Mouse (Mus musculus): Measurements from ENCODE around the gene Prodh2.
"Not testable (repeated sequence)": the region's sequence is repeated elsewhere in the genome, so short reads cannot be mapped to it uniquely, and the experiment has no call there.

The Prodh2 gene

DNA sequence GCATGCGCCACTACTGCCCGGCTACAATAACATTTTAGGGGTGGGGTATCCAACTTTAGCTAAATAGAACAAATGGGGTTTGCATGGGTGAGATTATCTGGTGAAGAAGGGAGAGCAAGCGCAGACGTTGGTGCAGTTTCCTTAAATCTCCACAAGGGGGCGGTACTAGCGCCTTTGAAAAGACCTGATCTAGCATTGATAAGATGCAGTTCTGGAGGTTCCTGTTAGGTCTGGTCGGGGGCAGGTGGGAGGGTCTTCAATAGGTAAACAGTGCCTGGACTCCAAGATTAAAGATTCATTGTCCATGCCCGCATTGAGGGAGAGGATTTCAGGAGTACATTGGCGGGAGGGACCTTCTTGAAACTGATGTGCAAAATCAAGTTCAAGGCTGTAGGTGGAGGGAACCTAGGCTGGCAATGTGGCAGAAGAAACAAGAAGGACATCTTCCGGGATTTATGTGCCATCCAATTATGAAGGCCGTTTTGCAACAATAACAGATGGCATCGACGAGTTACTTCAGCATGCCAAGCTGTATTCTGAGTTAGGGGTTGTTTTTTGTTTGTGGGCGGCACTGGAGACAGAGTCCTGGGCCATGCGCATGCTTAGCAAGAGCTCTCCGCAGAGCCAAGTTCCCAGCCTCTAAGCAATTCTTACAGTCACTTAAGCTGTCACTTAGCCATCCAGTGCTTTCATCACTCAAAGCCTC, 3.0 kb upstream of the Prodh2 start:
- DNase-seq (ENCODE audit: low spot score in 2 of 2): peak in 1 of 2 experiments; percentile 51

DNA sequence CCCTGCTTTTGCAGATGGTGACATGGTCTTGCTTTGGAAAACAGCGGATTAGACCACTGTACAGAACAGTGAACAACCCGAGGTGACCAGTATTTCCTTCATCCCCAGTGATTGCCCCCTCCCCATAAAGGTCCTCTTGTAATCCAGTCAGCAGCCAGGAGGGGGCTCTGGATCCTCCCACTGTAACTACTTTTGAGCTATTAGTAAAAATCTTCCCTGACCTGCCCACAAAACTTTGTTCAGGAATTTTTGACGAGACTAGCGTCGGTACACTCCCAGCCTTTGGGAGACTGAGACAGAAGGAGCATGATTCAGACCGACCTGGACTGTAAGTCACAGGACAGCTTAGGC, 2.5 kb upstream of the Prodh2 start:
- no peak for DNase-seq (ENCODE audit: low spot score in 2 of 2)

DNA sequence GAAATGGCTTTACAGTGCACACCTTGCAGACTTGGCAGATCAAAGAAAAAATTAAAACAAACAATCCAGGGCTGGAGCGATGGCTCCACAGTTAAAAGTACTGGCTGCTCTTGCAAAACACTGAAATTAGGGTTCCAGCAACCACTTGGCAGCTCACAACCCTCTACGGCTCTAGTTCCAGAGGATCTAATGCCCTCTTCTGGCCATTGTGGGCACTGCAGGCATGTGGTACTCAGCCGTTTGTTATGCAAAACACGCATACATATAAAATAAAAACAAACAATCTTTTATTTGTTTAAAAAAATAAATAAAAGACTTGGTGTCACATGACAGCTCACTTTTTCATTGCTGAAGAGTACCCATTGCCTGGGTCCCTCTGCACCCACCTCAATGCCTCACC, 657 bp upstream of the Prodh2 start:
- DNase-seq (ENCODE audit: low spot score in 2 of 2): peak in 1 of 2 experiments; percentile 66

DNA sequence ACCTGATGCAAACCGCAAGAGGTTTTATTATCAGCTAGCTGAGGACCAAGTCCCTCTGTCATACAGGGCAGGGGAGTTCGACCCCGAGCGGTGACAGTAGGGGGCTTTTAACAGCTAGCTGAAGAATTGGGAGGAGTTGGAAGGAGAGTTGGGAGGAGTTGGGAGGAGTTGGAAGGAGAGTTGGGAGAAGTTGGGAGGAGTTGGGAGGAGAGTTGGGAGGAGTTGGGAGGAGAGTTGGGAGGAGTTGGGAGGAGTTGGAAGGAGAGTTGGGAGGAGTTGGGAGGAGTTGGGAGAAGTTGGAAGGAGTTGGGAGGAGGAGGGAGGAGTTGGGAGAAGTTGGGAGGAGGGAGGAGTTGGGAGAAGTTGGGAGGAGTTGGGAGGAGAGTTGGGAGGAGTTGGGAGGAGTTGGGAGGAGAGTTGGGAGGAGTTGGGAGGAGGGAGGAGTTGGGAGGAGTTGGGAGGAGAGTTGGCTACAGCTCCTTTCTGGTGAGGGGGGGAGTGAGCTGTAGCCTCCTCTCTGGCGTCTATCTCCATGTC, 2.2 kb downstream of the Prodh2 start:
- not testable (repeated sequence) for DNase-seq (ENCODE audit: low spot score in 2 of 2)

DNA sequence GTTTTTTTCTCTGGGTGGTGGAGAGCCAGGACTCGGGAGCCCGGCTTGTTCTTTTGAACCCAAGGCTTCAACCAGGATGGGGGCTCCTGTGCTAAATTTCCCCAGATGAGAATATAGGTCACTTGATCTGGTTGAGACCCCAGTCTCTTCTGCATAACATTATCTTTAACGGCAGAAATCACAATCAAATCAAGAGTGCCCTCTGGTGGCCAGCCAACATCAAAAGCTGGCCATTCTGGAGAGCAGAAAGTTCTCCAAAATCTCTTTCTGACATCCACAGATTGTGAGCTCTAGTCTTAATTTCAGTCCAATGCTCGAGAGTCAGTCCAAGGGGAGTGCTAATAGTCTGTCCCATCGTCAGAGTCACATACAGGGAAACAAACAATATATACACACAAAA, 7.7 kb downstream of the Prodh2 start:
- DNase-seq (ENCODE audit: low spot score in 2 of 2): not testable (repeated sequence)

DNA sequence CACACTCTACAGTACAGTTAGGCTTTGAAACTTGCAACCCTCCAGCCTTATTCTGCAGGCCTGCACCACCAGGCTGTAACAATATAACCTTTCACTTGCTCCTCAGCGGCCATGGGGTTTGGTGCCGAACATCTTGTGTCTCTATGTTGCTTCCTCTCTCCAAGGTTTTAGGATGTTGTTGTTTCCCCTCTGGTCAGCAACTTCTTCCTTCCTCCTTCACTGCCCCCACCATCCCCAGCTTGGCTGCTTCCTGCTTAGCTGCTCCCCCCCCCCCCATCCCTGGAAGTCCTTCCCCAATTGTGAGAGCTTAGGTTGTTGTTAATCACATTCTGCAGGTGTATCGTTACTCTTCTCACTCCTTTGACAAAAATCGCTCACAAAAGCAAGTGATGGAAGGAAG, 14.6 kb downstream of the Prodh2 start:
- DNase-seq (ENCODE audit: low spot score in 2 of 2): no peak

DNA sequence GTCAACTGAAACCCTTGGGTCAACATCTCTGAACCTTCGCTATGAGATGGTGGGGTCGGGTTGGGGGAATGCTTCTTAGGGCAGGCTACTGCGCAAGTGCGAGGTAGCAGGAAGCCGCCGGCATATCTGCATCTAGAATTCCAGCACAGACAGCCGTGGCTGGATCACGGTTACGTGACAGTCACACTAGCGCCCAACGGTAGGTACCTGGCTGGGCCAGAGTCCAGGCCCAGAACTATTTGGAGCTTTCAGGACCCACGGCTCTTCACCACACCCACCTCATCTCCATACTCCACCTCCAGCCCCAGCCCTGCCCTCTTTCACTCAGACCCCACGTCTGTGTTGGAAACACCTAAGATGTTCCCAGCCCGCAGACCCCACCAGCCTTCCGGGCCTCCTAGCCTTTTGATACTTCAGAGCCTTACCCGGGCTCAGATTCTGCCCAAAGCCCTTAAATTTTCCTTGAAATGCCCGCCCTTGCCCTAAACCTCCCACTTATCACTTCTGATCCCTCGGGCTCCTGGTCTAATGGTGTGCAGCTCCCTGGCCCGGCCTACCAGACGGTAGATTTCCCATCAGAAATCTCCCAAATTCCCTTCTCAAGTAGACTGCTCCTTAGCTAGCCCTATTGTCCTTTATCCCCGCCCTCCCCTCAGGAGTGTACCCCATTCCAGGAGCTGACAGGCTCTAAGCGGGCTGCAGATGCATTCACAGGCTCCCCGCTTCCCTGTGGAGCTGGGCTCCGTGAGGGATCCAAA, 21.8 kb downstream of the Prodh2 start:
- no peak for DNase-seq (ENCODE audit: low spot score in 2 of 2)

DNA sequence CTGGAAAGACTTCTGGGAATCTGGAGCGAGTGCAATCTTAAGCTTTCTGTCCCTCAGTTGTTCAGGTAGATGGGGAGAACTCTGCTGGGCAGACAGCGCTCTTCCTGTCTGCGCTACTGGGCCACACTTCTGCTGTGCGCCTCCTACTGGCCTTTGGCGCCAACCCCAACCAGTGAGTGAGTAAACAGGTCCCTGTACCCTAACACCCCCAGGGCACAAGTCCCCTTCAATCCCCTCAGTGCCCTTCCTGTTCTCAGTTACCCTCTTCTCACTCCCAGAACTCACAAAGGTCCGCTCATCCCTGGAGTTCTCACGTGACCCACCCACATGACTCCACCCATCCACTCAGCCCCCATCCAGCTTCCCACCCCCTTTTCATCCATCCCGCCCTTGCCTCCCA, 24.9 kb downstream of the Prodh2 start:
- no peak for DNase-seq (ENCODE audit: low spot score in 2 of 2)

DNA sequence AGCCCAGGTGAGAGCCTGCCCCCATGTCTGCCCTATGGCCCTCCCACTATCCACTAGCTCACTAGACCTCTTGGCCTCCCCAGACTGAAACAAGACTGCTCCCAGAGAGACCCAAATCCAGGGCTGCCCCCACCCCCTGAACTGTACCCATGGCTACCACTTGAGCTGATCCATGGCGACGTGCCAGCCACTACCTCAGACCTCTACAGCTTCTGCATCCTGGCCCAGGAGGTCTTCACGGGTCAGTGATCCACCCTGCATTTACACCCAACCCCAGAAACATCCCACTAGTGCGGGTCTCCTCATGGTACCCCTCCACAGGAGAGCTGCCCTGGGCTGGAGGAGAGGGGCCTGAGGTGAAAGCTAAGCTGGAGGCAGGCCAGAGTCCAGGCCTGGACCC, 27.0 kb downstream of the Prodh2 start:
- no peak for DNase-seq (ENCODE audit: low spot score in 2 of 2)

DNA sequence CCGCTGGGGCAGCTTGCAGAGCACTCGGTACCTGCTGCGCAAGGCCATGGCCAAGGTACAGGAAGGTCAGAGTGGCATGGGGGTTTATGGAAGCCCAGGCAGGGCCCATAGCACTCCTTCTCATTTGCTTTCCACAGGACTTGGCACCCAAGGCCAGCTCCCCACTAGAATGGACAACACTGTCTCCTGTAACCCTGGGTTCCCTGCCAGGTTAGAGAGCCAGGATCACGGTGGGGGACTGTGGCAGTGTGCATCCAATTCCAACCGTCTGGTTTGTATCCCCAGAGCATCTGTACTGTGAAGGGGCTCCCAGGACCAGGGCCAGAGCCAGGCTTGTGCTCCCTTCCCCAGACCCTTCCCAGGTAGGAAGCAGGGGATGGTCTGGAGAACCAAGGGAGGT, 27.4 kb downstream of the Prodh2 start:
- DNase-seq (ENCODE audit: low spot score in 2 of 2): no peak

DNA sequence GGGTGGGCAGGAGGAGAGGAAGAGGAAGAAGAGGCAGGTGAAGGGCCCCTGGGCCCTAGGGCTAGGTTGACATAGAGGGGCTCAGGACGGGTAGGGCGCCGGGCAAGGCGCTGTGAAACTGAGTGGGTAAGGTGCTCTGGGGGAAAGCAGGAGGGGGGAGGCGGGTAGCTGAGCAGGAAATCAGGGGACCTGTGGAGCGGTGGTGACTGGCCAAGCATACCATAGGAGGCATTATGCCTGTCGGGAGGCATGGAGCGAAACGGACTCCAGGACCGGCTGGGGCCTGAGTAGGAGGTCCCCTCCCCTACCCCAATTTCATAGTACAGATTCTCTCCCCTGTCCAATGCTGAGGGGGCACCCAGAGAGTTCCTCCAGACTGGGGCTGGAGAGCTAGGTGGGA, 29.4 kb downstream of the Prodh2 start:
- no peak for DNase-seq (ENCODE audit: low spot score in 2 of 2)

DNA sequence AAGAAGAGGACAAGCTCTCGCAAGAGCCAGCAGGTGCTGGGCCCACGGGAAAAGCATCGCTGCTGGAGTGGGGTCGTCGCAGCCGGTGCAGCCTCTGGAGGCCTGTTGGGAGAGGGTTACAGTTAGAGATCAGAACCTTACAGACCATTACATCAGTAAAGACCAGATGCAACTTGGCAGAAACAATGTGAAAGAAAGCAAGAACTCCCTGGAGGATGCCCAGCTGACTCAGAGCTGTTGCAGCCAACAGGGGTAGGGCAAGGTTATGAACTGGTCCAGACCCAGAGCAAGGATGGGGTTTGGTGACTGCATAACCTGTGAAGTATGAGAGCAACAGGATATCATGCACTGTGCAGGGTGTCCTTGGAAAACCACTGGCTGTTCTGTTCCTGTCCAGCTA, 31.1 kb downstream of the Prodh2 start:
- DNase-seq (ENCODE audit: low spot score in 2 of 2): no peak

DNA sequence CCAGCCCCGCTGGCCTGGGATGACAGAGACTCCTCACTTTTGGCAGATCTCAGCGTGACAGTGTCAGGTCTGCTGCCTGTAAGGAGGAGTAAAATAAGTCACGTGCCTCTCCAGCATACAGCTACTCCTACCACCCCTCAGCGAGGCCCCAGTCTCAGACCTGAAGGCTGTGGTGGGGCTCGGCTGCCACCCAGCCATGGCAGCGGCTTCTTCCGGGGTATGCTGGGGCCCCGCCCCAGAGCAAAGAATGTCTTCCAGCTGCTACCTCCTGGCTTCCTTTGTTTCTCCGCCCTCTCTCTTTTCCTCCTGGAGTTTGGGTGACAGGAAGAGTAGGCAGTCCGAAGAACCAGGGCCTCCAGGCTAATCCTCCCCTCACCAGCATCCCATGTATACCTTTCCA, 32.5 kb downstream of the Prodh2 start:
- DNase-seq (ENCODE audit: low spot score in 2 of 2): no peak

DNA sequence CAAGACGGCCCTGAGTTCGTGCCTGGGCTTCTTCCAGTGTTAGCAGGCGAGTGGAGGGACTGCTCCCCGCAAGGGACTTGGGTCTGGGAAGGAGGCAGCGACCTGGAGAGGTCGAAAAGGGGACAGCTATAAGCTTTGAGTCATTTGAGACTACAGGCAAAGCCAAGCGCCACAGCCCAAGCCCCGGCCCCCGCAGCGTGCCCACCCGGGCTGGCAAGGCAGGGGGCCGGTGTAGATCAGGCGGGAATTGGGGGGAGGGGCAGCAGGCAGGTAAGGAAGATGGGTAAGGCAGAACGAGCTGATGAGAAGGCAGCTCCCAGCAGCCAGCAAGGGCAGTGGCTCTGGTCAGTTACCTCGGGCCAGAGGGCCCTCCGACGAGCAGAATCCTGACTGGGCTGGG, 33.0 kb downstream of the Prodh2 start:
- no peak for DNase-seq (ENCODE audit: low spot score in 2 of 2)

DNA sequence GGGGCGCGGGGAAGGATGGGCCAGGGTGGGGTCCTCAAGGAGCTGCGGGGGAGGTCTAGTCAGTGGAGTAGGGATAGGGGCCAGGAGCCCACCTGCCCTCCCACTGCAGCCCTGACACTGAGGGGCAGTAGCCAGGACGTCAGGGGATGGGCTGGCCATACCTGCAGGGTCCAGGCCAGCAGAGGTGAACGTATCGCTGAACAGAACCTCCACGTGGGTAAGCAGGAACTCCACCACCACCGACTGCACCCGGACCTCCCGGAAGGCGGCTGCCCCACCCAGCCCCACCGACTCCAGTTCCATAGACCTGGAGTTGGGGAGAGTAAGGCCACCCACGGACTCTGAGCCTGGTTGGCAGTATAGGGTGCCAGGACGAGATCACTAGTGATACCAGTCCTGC, 33.6 kb downstream of the Prodh2 start:
- no peak for DNase-seq (ENCODE audit: low spot score in 2 of 2)

DNA sequence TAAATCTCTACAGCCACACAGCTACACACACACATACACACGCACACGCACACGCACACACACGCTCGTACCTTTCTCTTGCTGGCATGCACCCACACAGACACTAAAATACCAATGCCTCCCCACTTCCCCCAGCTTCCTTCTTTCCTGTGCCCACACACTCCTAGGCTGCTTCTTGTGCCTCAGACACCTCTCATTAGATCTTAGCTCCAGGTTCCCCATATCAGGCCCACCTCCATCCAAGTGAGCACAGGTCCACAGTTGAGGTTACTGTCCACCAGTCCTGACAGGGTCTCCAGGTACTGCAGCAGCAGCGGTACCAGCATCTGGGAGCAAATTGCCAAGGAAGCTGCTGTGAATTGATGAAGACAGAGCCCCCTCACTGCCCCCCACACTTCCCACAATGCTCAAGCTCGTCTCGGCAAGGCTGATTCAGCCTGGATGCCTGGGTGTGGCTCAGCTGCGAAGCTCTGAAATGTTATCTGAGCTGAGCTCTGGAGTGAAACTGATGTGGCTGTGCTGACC, 37.9 kb downstream of the Prodh2 start:
- no peak for DNase-seq (ENCODE audit: low spot score in 2 of 2)

DNA sequence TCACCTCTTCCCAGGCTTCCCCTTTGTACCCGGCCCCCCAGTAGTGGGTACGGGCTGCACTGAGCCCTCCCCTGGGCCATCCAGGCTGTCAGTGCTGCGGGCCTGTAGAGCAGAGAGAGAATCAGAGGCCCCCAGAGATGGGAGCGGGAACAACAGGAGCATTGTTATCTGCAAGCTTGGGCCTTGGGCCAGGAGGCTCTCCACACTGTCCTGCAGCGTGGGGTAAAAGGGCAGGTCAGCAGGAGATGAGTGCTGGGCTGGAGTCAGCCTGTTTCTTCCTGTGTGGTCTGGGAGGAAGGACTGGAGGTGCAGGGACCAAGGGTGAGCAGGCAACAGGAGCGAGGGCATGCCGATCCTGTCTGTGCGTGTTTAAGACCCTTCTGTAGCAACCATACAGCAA, 39.5 kb downstream of the Prodh2 start:
- DNase-seq (ENCODE audit: low spot score in 2 of 2): no peak

DNA sequence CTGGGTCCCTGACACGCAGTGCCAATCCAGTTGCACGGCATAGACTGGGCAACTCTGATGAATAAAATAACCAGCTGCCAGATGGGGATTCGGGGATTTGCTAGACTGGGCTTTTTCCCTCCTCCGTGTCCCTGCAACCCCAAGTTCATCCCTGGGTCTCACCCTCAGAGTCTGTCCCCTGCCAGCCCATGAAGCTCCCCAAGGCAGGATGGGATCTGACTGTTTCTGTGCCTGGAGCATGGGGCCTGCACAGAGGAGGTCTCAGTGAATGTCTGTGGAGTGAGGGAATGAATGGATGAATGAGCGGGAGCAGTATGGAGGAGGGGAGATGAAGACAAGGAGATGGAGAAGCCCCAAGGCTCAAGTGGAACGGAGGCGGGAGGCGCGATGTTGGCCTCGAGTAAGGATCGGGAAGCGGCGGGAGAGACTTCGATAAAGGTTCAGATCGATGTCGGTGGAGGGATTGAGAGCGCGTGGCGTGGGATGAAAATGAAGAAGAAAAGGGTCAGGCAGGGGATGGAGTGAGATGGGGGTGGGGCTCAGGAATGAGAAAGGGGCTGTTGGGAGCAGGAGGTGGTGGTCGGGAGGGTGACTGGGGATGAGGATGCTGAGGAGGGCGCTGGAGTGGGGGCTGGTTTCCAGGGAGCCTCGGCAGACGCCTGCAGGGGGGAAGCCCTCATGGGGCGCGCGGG, 40.7 kb downstream of the Prodh2 start:
- no peak for DNase-seq (ENCODE audit: low spot score in 2 of 2)

DNA sequence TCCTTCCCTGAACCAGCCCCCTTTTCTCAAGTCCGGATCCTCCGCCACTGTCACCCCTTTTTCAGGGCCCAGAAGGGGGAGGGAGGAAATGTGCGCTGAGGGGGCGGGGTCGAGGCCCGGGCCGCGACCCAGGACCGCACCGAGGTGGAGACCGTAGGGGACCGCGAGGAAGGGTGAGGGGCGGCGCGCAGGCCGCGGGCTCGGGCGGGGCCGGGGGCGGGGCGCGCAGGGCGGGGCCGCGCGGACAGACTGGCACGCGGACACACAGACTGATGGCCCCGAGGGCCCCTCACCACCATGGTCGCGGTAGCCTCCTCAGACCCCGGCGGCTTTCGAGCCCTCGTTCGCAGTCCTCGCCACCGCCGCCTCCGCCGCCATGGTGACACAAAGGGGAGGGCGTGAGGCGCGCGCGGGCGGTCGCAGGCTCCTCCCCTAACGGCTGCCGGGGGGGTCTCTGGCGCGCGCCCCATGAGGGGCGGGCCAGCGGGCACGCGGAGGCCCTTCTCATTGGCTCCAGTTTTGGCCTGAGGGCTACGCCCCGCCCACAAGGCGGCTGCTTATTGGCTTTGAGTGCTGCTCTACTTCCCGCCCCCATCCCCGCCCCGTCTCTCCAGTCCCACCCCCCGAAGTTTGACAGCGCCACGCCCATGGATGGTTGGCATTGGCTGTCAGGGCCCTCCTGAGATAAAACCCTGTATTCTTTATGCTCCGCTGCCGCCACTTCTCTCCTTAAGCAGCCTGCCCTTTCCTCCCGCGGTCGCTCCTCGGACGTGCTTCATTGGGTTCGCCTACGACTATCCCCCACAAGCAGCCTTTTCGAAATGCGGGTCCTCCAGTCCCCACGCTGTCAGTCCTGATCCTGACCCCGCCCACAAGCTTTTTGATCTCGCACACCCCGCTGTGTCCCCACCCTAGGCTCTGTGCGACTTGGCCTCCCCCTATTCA, 41.5 kb downstream of the Prodh2 start, which contains the start of gene Arhgap33:
Arhgap33 (minus strand) TSS at position 428 of the 945 bp plus-strand sequence.
- peak; percentile 97 for DNase-seq (ENCODE audit: low spot score in 2 of 2)

DNA sequence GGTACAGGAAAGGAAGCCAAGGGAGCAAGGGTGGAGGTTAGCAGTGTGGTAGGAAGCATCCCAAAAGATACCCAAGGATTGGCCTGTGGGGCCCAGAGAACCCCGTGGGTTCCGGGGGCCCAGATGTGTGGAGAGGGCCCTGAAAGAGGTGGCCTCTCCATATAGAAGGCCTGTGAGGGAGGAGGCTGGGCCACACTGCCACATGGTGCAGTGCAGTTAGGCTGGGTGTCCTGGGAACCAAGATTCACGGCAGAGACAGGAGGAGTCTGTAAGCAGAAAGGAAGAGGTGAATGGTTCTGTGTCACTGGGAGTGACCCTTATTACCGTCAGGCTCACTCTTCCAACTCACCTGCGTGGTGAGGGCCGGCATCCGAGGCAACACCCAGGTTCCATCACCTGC, 47.1 kb downstream of the Prodh2 start:
- no peak for DNase-seq (ENCODE audit: low spot score in 2 of 2)

DNA sequence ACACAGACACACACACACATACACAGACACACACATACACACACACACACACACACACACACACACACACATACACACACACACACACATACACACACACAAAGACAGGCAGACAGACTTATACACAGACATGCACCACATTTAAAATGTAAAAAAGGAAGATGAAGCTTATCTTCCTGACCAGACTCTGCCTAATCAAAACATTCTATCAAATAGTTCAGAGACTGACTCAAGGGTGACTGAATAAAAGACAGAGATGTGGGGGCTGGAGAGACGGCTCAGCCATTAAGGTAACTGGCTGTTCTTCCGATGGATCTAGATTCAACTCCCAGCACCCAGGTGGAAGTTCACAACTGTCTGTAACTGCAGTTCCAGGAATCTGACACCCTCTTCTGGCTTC, 50.9 kb downstream of the Prodh2 start:
- no peak for DNase-seq (ENCODE audit: low spot score in 2 of 2)

Measured in frontal cortex, postnatal 10 days (tissue).